Mouse (Mus musculus) CH12.LX (cell line): ENCODE measurements at regions not wholly inside any gene's neighbourhood (a gene's known extent, or its start where the extent isn't known, plus 50 kb on each side); places are given as distances from the start of the nearest gene placed in this dataset.

Experiments
- CTCF ChIP-seq, 2 experiments: IDR thresholded peaks in 1 of 2; conservative IDR thresholded peaks in 1 of 2; 2 replicates each; pipeline ENCODE4 v1.5.1; 2011 to 2012; ENCODE audit warnings: low read depth in 2 of 2, low read length in 2 of 2, improper control_type of control experiment in 1 of 2, inconsistent platforms in 1 of 2, mild to moderate bottlenecking in 1 of 2, moderate library complexity in 1 of 2
- EP300 ChIP-seq: IDR thresholded peaks from 2 replicates; pipeline ENCODE4 v1.6.1; 2011; ENCODE audit warnings: low read length, improper control_type of control experiment
- MAFK ChIP-seq: IDR thresholded peaks from 2 replicates; pipeline ENCODE4 v1.6.1; 2011; ENCODE audit warnings: low read length, improper control_type of control experiment; ENCODE audit not compliant: insufficient replicate concordance
- MAX ChIP-seq: IDR thresholded peaks from 2 replicates; pipeline ENCODE4 v1.6.1; 2011; ENCODE audit warnings: low read length, improper control_type of control experiment
- POLR2A ChIP-seq: IDR thresholded peaks from 2 replicates; pipeline ENCODE4 v1.6.1; 2011; ENCODE audit warnings: low read depth, mild to moderate bottlenecking, improper control_type of control experiment, low read length
- TBP ChIP-seq: conservative IDR thresholded peaks from 2 replicates; pipeline ENCODE4 v1.6.1; 2011; ENCODE audit warnings: low read depth, low read length, improper control_type of control experiment
- USF1 ChIP-seq: IDR thresholded peaks from 2 replicates; pipeline ENCODE4 v1.6.1; 2014; ENCODE audit warnings: low read depth, mild to moderate bottlenecking, inconsistent platforms, low read length, improper control_type of control experiment

GRCm38 (mm10) chr2:50812296-50812695 is 336.6 kb downstream of the Rnd3 start:
- TF ChIP-seq MAX (no peak), MAFK (no peak), POLR2A (no peak), CTCF (conservative IDR thresholded peaks at IDR 0.05 in 1 of 2, IDR thresholded peaks at IDR 0.05 in 1 of 2; ENCODE audit: low read depth in 2 of 2, low read length in 2 of 2) (no peak), USF1 (no peak), TBP (no peak), EP300 (no peak)
